Mouse (Mus musculus) stomach, embryonic 16.5 days (tissue): ENCODE data around the gene Tapbp. TPM values are rescaled to one million over a fixed set of nuclear protein-coding genes. Genes with fewer than 3 reads are reported as not detected.
A peak's percentile ranks its signal among the peaks of the same experiment; 100 is the strongest.
"Not testable (repeated sequence)": the region's sequence is repeated elsewhere in the genome, so short reads cannot be mapped to it uniquely, and the experiment has no call there.

ENCODE experiments used
- ATAC-seq: fragments of 200-750 bp; cut with Nextera tagmentation; 2 replicates; pipeline ENCODE4 v1.8.0; 2017; ENCODE audit warnings: moderate number of reproducible peaks, moderate TSS enrichment; ENCODE audit not compliant: insufficient read depth, low FRiP score
- H3K27ac ChIP-seq: fragments of 300-500 bp; sonication (generic); 2 replicates; pipeline ENCODE4 v1.5.1; 2014; ENCODE audit warnings: low read length
- H3K27me3 ChIP-seq: fragments of 300-500 bp; sonication (generic); 2 replicates; pipeline ENCODE4 v1.6.1; 2014; ENCODE audit warnings: low read length, control low read depth, mixed read lengths; ENCODE audit not compliant: control insufficient read depth, insufficient read depth
- H3K36me3 ChIP-seq: fragments of 300-500 bp; sonication (generic); 2 replicates; pipeline ENCODE4 v1.6.1; 2014; ENCODE audit warnings: low read length; ENCODE audit not compliant: control insufficient read depth, insufficient read depth
- H3K4me1 ChIP-seq: fragments of 300-500 bp; sonication (generic); 2 replicates; pipeline ENCODE4 v1.6.1; 2014; ENCODE audit warnings: low read length, control low read depth, mixed read lengths; ENCODE audit not compliant: control insufficient read depth, insufficient read depth
- H3K4me2 ChIP-seq: fragments of 300-500 bp; sonication (generic); 2 replicates; pipeline ENCODE4 v1.6.1; 2014; ENCODE audit warnings: low read depth, low read length, mixed read lengths
- H3K4me3 ChIP-seq: fragments of 300-500 bp; sonication (generic); replicated peaks from 2 replicates; pipeline ENCODE4 v1.5.1; 2014; ENCODE audit warnings: mild to moderate bottlenecking, low read length
- H3K9ac ChIP-seq: fragments of 300-500 bp; sonication (generic); 2 replicates; pipeline ENCODE4 v1.6.1; 2014; ENCODE audit warnings: low read length
- H3K9me3 ChIP-seq: fragments of 300-500 bp; sonication (generic); replicated peaks from 2 replicates; pipeline ENCODE4 v1.6.1; 2016; ENCODE audit warnings: low read length, control low read depth; ENCODE audit not compliant: control insufficient read depth
- WGBS: fragments of 180-500 bp; shearing (Covaris S2); extraction: QIAGEN DNeasy Blood & Tissue Kit; methylation state at CpG from one replicate; pipeline ENCODE4 v1.1.7; 2014; 5-methylcytosine and 5-hydroxymethylcytosine counted together
- polyA plus RNA-seq: library from polyadenylated mRNA; unstranded; fragments of >200 nt; fragmentation: Nextera tagmentation; extraction: Ambion mirVana; gene quantifications from 2 replicates; pipeline ENCODE4 v1.2.1, GENCODE M21; 2015

Tapbp gene
- polyA plus RNA-seq, 1 experiment from 2014 or later, result 58.4 TPM

- Histone ChIP-seq H3K4me3 (no peak overlapping the region), H3K9ac (no peak overlapping the region), H3K27me3 (no peaks in the 10 kb centered on the region), H3K27ac (peak overlapping the region; percentile 14; the same call in 1 of the 2 replicates), H3K4me2 (no peak overlapping the region), H3K36me3 (peaks cover 4% of the 10 kb centered on the region), H3K9me3 (no peaks in the 10 kb centered on the region), H3K4me1 (peaks cover 28% of the 10 kb centered on the region)
- no peak for ATAC-seq
- 83% methylated on average over 22 of the region's 22 CpGs for WGBS
Measured at GRCm38 (mm10) chr17:33948090-33948904, 32.6 kb downstream of the Tapbp start.

- Histone ChIP-seq H3K36me3 (no peaks in the 10 kb centered on the region; the same call in 1 of the 2 replicates), H3K9ac (no peak overlapping the region), H3K4me1 (peaks cover 35% of the 10 kb centered on the region), H3K27me3 (no peaks in the 10 kb centered on the region), H3K27ac (peak overlapping the region; percentile 42), H3K9me3 (no peaks in the 10 kb centered on the region), H3K4me2 (0 out of 2 replicates have a peak overlapping the region, but pooled peaks have one; percentile 87), H3K4me3 (no peak overlapping the region)
- peak; percentile 61; the same call in 1 of the 2 replicates for ATAC-seq
- 79% methylated on average over 19 of the region's 19 CpGs for WGBS
Measured at GRCm38 (mm10) chr17:33948905-33949537, 33.3 kb downstream of the Tapbp start.

- Histone ChIP-seq H3K27ac (peak overlapping the region; percentile 94; the same call in 1 of the 2 replicates), H3K4me1 (peaks cover 41% of the 10 kb centered on the region), H3K9ac (peak overlapping the region; percentile 77), H3K4me3 (peak overlapping the region; percentile 57), H3K4me2 (peak overlapping the region; percentile 87), H3K36me3 (no peaks in the 10 kb centered on the region; the same call in 1 of the 2 replicates), H3K27me3 (no peaks in the 10 kb centered on the region), H3K9me3 (no peaks in the 10 kb centered on the region)
- no peak for ATAC-seq
- WGBS, result 69% methylated on average over 10 of the region's 10 CpGs
Measured at GRCm38 (mm10) chr17:33950131-33950625, 34.5 kb downstream of the Tapbp start.

- Histone ChIP-seq H3K27me3 (no peaks in the 10 kb centered on the region), H3K27ac (peak within 1 kb of the TSS; percentile 94), H3K4me1 (peaks cover 41% of the 10 kb centered on the region), H3K4me2 (peak within 1 kb of the TSS; percentile 87), H3K36me3 (no peaks in the 10 kb centered on the region; the same call in 1 of the 2 replicates), H3K9me3 (no peaks in the 10 kb centered on the region), H3K4me3 (peak within 1 kb of the TSS; percentile 57), H3K9ac (peak within 1 kb of the TSS; percentile 77)
- ATAC-seq, result peak; percentile 76
- 1% methylated on average over 45 of the region's 45 CpGs for WGBS
Measured at GRCm38 (mm10) chr17:33951021-33951946, 35.6 kb downstream of the Tapbp start, which contains the start of gene B3galt4. Gene B3galt4 (minus strand): TSS chr17:33951488.

GRCm38 (mm10) chr17:33952015-33952414 lies 36.3 kb downstream of the Tapbp start:
- Histone ChIP-seq H3K4me3 (peak overlapping the region; percentile 57; the same call in 1 of the 2 replicates), H3K27ac (peak overlapping the region; percentile 94; the same call in 1 of the 2 replicates), H3K4me2 (peak overlapping the region; percentile 87), H3K4me1 (peaks cover 46% of the 10 kb centered on the region)
- H3K9ac ChIP-seq, H3K9me3 ChIP-seq, H3K27me3 ChIP-seq, H3K36me3 ChIP-seq, ATAC-seq: not testable (repeated sequence)
- 73% methylated on average over 13 of the region's 13 CpGs for whole genome bisulfite sequencing

- no peak overlapping the region for H3K4me3 ChIP-seq
Measured at GRCm38 (mm10) chr17:33952879-33953278, 37.2 kb downstream of the Tapbp start.

DNA sequence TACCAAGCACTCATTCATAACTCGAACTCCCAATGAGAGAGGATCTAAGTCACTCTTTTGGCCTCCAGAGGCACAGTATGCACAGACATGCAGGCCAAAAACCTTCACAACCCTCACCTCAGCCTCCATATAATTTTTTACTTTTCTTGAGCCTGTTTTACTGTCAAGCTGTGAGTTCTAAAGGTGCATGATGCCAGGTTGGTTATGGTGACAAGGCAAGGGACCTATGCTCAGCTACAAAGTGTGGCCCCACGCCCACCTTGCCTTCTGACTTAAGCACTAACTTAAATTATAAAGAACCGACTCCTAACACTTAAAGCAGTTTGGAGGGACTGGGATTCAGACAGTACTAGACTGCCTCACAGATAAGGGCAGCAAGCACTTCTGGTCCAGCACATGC lies 37.6 kb downstream of the Tapbp start:
- no peaks in the 10 kb centered on the region for H3K9me3 ChIP-seq
- H3K4me2 ChIP-seq, result peak overlapping the region; percentile 97
- no peaks in the 10 kb centered on the region for H3K27me3 ChIP-seq
- 65% methylated on average over 3 of the region's 3 CpGs for WGBS
- H3K27ac ChIP-seq, result 0 out of 2 replicates have a peak overlapping the region, but pooled peaks have one; percentile 12
- H3K4me3 ChIP-seq, result no peak overlapping the region
- H3K9ac ChIP-seq, result peak overlapping the region; percentile 0; the same call in 1 of the 2 replicates
- no peaks in the 10 kb centered on the region; the same call in 1 of the 2 replicates for H3K36me3 ChIP-seq
- H3K4me1 ChIP-seq, result peaks cover 46% of the 10 kb centered on the region
- no peak for ATAC-seq

More at GRCm38 (mm10) chr17:33952879-33953278, 37.2 kb downstream of the Tapbp start:
- Histone ChIP-seq H3K27ac (0 out of 2 replicates have a peak overlapping the region, but pooled peaks have one; percentile 12), H3K9me3 (no peaks in the 10 kb centered on the region), H3K4me2 (peak overlapping the region; percentile 97; the same call in 1 of the 2 replicates), H3K9ac (peak overlapping the region; percentile 0; the same call in 1 of the 2 replicates), H3K4me1 (peaks cover 46% of the 10 kb centered on the region), H3K36me3 (no peaks in the 10 kb centered on the region; the same call in 1 of the 2 replicates), H3K27me3 (no peaks in the 10 kb centered on the region)
- 80% methylated on average over 4 of the region's 4 CpGs for WGBS
- no peak for ATAC-seq

GRCm38 (mm10) chr17:33953961-33954565 lies 38.4 kb downstream of the Tapbp start:
- H3K9me3 ChIP-seq, result no peaks in the 10 kb centered on the region
- H3K27ac ChIP-seq, result peak overlapping the region; percentile 92
- H3K4me3 ChIP-seq, result peak overlapping the region; percentile 97
- H3K9ac ChIP-seq, result peak overlapping the region; percentile 98
- ATAC-seq, result no peak
- 31% methylated on average over 5 of the region's 5 CpGs for WGBS
- H3K27me3 ChIP-seq, result no peaks in the 10 kb centered on the region
- peaks cover 4% of the 10 kb centered on the region; the same call in 1 of the 2 replicates for H3K36me3 ChIP-seq
- peak overlapping the region; percentile 97 for H3K4me2 ChIP-seq
- H3K4me1 ChIP-seq, result peaks cover 46% of the 10 kb centered on the region
